Mouse (Mus musculus): Measurements from ENCODE around the gene Ush1c. TPM values are rescaled to one million over a fixed set of nuclear protein-coding genes. Genes with fewer than 3 reads are reported as not detected.

Ush1c gene
- polyA plus RNA-seq, 1 experiment from 2014 or later, result 2.1 TPM

GRCm38 (mm10) chr7:46240696-46241095 is 2.4 kb upstream of the Ush1c start, which contains the start of gene Otog:
TSS of gene Otog (plus strand) at chr7:46240987.
- WGBS, result 57% methylated on average over 2 of the region's 2 CpGs

GRCm38 (mm10) chr7:46240091-46240490 is 1.8 kb upstream of the Ush1c start:
- Histone ChIP-seq H3K9me3 (replicated peaks) (no peaks in the 10 kb centered on the region), H3K27me3 (no peaks in the 10 kb centered on the region), H3K4me3 (no peak overlapping the region), H3K27ac (no peak overlapping the region), H3K4me2 (no peak overlapping the region), H3K36me3 (no peaks in the 10 kb centered on the region), H3K9ac (no peak overlapping the region), H3K4me1 (replicated peaks) (peaks cover 7% of the 10 kb centered on the region)
- ATAC-seq (replicated peaks; ENCODE audit: insufficient number of reproducible peaks, insufficient read depth, low FRiP score, low read depth), result no peak
- whole genome bisulfite sequencing, result 85% methylated on average over 4 of the region's 4 CpGs

More at GRCm38 (mm10) chr7:46240696-46241095, 2.4 kb upstream of the Ush1c start, which contains the start of gene Otog:
- H3K27ac ChIP-seq, result no peak within 1 kb of the TSS
- no peaks in the 10 kb centered on the region for H3K9me3 ChIP-seq (replicated peaks)
- H3K9ac ChIP-seq, result no peak within 1 kb of the TSS
- no peak for ATAC-seq (replicated peaks; ENCODE audit: insufficient number of reproducible peaks, insufficient read depth, low FRiP score, low read depth)
- peaks cover 7% of the 10 kb centered on the region for H3K4me1 ChIP-seq (replicated peaks)
- no peak within 1 kb of the TSS for H3K4me2 ChIP-seq
- no peaks in the 10 kb centered on the region for H3K36me3 ChIP-seq
- H3K4me3 ChIP-seq, result no peak within 1 kb of the TSS
- H3K27me3 ChIP-seq, result no peaks in the 10 kb centered on the region

- Histone ChIP-seq H3K4me1 (replicated peaks) (peaks cover 7% of the 10 kb centered on the region), H3K4me3 (no peak overlapping the region), H3K4me2 (peak overlapping the region; percentile 45), H3K9me3 (replicated peaks) (no peaks in the 10 kb centered on the region), H3K36me3 (no peaks in the 10 kb centered on the region), H3K9ac (no peak overlapping the region), H3K27ac (no peak overlapping the region), H3K27me3 (no peaks in the 10 kb centered on the region)
- no peak for ATAC-seq (replicated peaks; ENCODE audit: insufficient number of reproducible peaks, insufficient read depth, low FRiP score, low read depth)
- WGBS, result 54% methylated on average over 7 of the region's 7 CpGs
Measured at GRCm38 (mm10) chr7:46237192-46237591, 1.1 kb downstream of the Ush1c start.

- H3K9me3 ChIP-seq (replicated peaks), result no peaks in the 10 kb centered on the region
- no peak overlapping the region for H3K4me2 ChIP-seq
- H3K36me3 ChIP-seq, result no peaks in the 10 kb centered on the region
- H3K4me3 ChIP-seq, result no peak overlapping the region
- ATAC-seq (replicated peaks; ENCODE audit: insufficient number of reproducible peaks, insufficient read depth, low FRiP score, low read depth), result no peak
- 79% methylated on average over 15 of the region's 15 CpGs for WGBS
- H3K27ac ChIP-seq, result no peak overlapping the region
- no peaks in the 10 kb centered on the region for H3K27me3 ChIP-seq
- H3K9ac ChIP-seq, result no peak overlapping the region
- peaks cover 7% of the 10 kb centered on the region for H3K4me1 ChIP-seq (replicated peaks)
Measured at GRCm38 (mm10) chr7:46236363-46236762, 1.9 kb downstream of the Ush1c start.

GRCm38 (mm10) chr7:46235948-46236347 is 2.4 kb downstream of the Ush1c start:
- Histone ChIP-seq H3K4me3 (no peak overlapping the region), H3K9ac (no peak overlapping the region), H3K4me2 (no peak overlapping the region), H3K27ac (no peak overlapping the region), H3K9me3 (replicated peaks) (no peaks in the 10 kb centered on the region), H3K36me3 (no peaks in the 10 kb centered on the region), H3K27me3 (no peaks in the 10 kb centered on the region), H3K4me1 (replicated peaks) (peaks cover 7% of the 10 kb centered on the region)
- no peak for ATAC-seq (replicated peaks; ENCODE audit: insufficient number of reproducible peaks, insufficient read depth, low FRiP score, low read depth)
- WGBS, result 67% methylated on average over 18 of the region's 18 CpGs

GRCm38 (mm10) chr7:46226936-46227335 is 11.4 kb downstream of the Ush1c start:
- H3K36me3 ChIP-seq, result no peaks in the 10 kb centered on the region
- H3K27me3 ChIP-seq, result no peaks in the 10 kb centered on the region
- no peak overlapping the region for H3K4me3 ChIP-seq
- no peak overlapping the region for H3K4me2 ChIP-seq
- peaks cover 14% of the 10 kb centered on the region for H3K4me1 ChIP-seq (replicated peaks)
- 38% methylated on average over 4 of the region's 4 CpGs for WGBS
- H3K9me3 ChIP-seq (replicated peaks), result no peaks in the 10 kb centered on the region
- peak; percentile 45; the same call in 1 of the 2 replicates for ATAC-seq (replicated peaks; ENCODE audit: insufficient number of reproducible peaks, insufficient read depth, low FRiP score, low read depth)
- H3K9ac ChIP-seq, result no peak overlapping the region
- H3K27ac ChIP-seq, result no peak overlapping the region

GRCm38 (mm10) chr7:46226253-46226652 is 12.1 kb downstream of the Ush1c start:
- ATAC-seq (replicated peaks; ENCODE audit: insufficient number of reproducible peaks, insufficient read depth, low FRiP score, low read depth), result no peak
- Histone ChIP-seq H3K27me3 (no peaks in the 10 kb centered on the region), H3K36me3 (no peaks in the 10 kb centered on the region), H3K9me3 (replicated peaks) (no peaks in the 10 kb centered on the region), H3K4me1 (replicated peaks) (peaks cover 14% of the 10 kb centered on the region), H3K4me3 (no peak overlapping the region), H3K9ac (no peak overlapping the region), H3K27ac (no peak overlapping the region), H3K4me2 (no peak overlapping the region)
- 28% methylated on average over 7 of the region's 7 CpGs for WGBS

- H3K27ac ChIP-seq, result no peak overlapping the region
- WGBS, result 65% methylated on average over 8 of the region's 8 CpGs
- H3K4me3 ChIP-seq, result no peak overlapping the region
- H3K4me1 ChIP-seq (replicated peaks), result no peaks in the 10 kb centered on the region
- no peaks in the 10 kb centered on the region for H3K36me3 ChIP-seq
- ATAC-seq (replicated peaks; ENCODE audit: insufficient number of reproducible peaks, insufficient read depth, low FRiP score, low read depth), result no peak
- no peaks in the 10 kb centered on the region for H3K9me3 ChIP-seq (replicated peaks)
- 0 out of 2 replicates have a peak, but pooled peaks cover 12% of the 10 kb centered on the region for H3K27me3 ChIP-seq
- no peak overlapping the region for H3K9ac ChIP-seq
- H3K4me2 ChIP-seq, result no peak overlapping the region
Measured at GRCm38 (mm10) chr7:46220591-46221129, 17.6 kb downstream of the Ush1c start.

GRCm38 (mm10) chr7:46218415-46218814 is 19.9 kb downstream of the Ush1c start:
- no peak for ATAC-seq (replicated peaks; ENCODE audit: insufficient number of reproducible peaks, insufficient read depth, low FRiP score, low read depth)
- no peaks in the 10 kb centered on the region for H3K9me3 ChIP-seq (replicated peaks)
- no peaks in the 10 kb centered on the region for H3K36me3 ChIP-seq
- H3K4me2 ChIP-seq, result no peak overlapping the region
- H3K9ac ChIP-seq, result no peak overlapping the region
- 25% methylated on average over 11 of the region's 11 CpGs for WGBS
- H3K4me3 ChIP-seq, result no peak overlapping the region
- 0 out of 2 replicates have a peak, but pooled peaks cover 12% of the 10 kb centered on the region for H3K27me3 ChIP-seq
- no peak overlapping the region for H3K27ac ChIP-seq
- H3K4me1 ChIP-seq (replicated peaks), result no peaks in the 10 kb centered on the region

- H3K36me3 ChIP-seq, result no peaks in the 10 kb centered on the region
- H3K4me3 ChIP-seq, result no peak overlapping the region
- H3K27me3 ChIP-seq, result 0 out of 2 replicates have a peak, but pooled peaks cover 12% of the 10 kb centered on the region
- H3K4me1 ChIP-seq (replicated peaks), result no peaks in the 10 kb centered on the region
- no peak overlapping the region for H3K4me2 ChIP-seq
- H3K9me3 ChIP-seq (replicated peaks), result no peaks in the 10 kb centered on the region
- WGBS, result 70% methylated on average over 2 of the region's 2 CpGs
- no peak overlapping the region for H3K9ac ChIP-seq
- ATAC-seq (replicated peaks; ENCODE audit: insufficient number of reproducible peaks, insufficient read depth, low FRiP score, low read depth), result no peak
- no peak overlapping the region for H3K27ac ChIP-seq
Measured at GRCm38 (mm10) chr7:46216481-46216880, 21.8 kb downstream of the Ush1c start.

- H3K4me3 ChIP-seq, result no peak overlapping the region
- 85% methylated on average over 6 of the region's 6 CpGs for whole genome bisulfite sequencing
- no peaks in the 10 kb centered on the region for H3K9me3 ChIP-seq (replicated peaks)
- no peaks in the 10 kb centered on the region for H3K36me3 ChIP-seq
- peaks cover 5% of the 10 kb centered on the region for H3K27me3 ChIP-seq
- H3K9ac ChIP-seq, result no peak overlapping the region
- H3K4me1 ChIP-seq (replicated peaks), result 0 out of 2 replicates have a peak, but pooled peaks cover 3% of the 10 kb centered on the region
- H3K27ac ChIP-seq, result no peak overlapping the region
- ATAC-seq (replicated peaks; ENCODE audit: insufficient number of reproducible peaks, insufficient read depth, low FRiP score, low read depth), result no peak
- no peak overlapping the region for H3K4me2 ChIP-seq
Measured at GRCm38 (mm10) chr7:46210276-46210675, 28.0 kb downstream of the Ush1c start.

- H3K36me3 ChIP-seq, result no peaks in the 10 kb centered on the region
- H3K9ac ChIP-seq, result no peak overlapping the region
- H3K9me3 ChIP-seq (replicated peaks), result no peaks in the 10 kb centered on the region
- WGBS, result 84% methylated on average over 8 of the region's 8 CpGs
- no peak overlapping the region for H3K27ac ChIP-seq
- peaks cover 5% of the 10 kb centered on the region for H3K27me3 ChIP-seq
- ATAC-seq (replicated peaks; ENCODE audit: insufficient number of reproducible peaks, insufficient read depth, low FRiP score, low read depth), result no peak
- H3K4me2 ChIP-seq, result no peak overlapping the region
- H3K4me1 ChIP-seq (replicated peaks), result 0 out of 2 replicates have a peak, but pooled peaks cover 3% of the 10 kb centered on the region
- H3K4me3 ChIP-seq, result no peak overlapping the region
Measured at GRCm38 (mm10) chr7:46208131-46208530, 30.2 kb downstream of the Ush1c start.
